Mouse (Mus musculus): ENCODE measurements around the gene Spag16. TPM values are rescaled to one million over a fixed set of nuclear protein-coding genes. Genes with fewer than 3 reads are reported as not detected.

The Spag16 gene
- polyA plus RNA-seq, 1 experiment from 2014 or later: 0.66 TPM

Other genes with a start within 250 kb of the Spag16 start
- gene Ikzf2, start 139.7 kb upstream of the Spag16 start, polyA plus RNA-seq (2016; fragmentation: Nextera tagmentation; extraction: Ambion mirVana): 2.6 and 2.9 TPM in 2 replicates

All from heart, embryonic 12.5 days (tissue).